Mouse (Mus musculus): ENCODE results near the gene Fbxo3.
"Not testable (repeated sequence)": the region's sequence is repeated elsewhere in the genome, so short reads cannot be mapped to it uniquely, and the experiment has no call there.

DNA sequence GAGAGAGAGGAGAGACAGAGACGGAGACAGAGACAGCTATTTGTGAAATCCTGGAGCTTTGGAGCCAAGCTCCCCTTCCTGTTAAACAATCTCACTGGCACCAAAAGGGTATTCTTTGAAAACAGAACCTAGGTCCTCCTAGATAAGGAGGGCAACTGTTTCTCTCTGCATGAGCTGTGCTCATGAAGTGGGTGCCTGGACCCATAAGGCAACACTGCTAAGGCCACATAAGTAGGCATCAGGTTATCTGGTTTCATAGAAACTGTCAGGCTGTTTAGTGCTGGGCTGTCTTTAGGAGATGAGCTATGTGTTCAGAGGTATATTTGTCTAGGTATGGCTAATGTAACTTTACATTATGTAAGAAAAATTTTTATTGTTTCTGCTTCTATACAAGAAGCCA, 60.0 kb downstream of the Fbxo3 start:
- TF ChIP-seq HCFC1 (IDR thresholded peaks at IDR 0.05; ENCODE audit: borderline replicate concordance, insufficient read depth, low read length); ZC3H11A (IDR thresholded peaks at IDR 0.05; ENCODE audit: borderline replicate concordance, low read depth, low read length): not testable (repeated sequence)

Measured in ES-E14 (cell line).